Mouse (Mus musculus) intestine, embryonic 15.5 days (tissue): ENCODE results near the gene Gcn1l1. TPM values are rescaled to one million over a fixed set of nuclear protein-coding genes. Genes with fewer than 3 reads are reported as not detected.

Experiments used
- ATAC-seq: fragments of 200-750 bp; cut with Nextera tagmentation; 2 replicates; pipeline ENCODE4 v1.8.0; 2017; ENCODE audit warnings: moderate TSS enrichment, moderate library complexity
- H3K27ac ChIP-seq: fragments of 300-500 bp; sonication (generic); 2 replicates; pipeline ENCODE4 v1.5.1; 2015; ENCODE audit warnings: mild to moderate bottlenecking, inconsistent platforms
- H3K27me3 ChIP-seq: fragments of 300-500 bp; sonication (generic); replicated peaks from 2 replicates; pipeline ENCODE4 v1.6.1; 2015; ENCODE audit warnings: inconsistent platforms
- H3K36me3 ChIP-seq: fragments of 300-500 bp; sonication (generic); 2 replicates; pipeline ENCODE4 v1.6.1; 2015; ENCODE audit warnings: inconsistent platforms
- H3K4me1 ChIP-seq: fragments of 300-500 bp; sonication (generic); replicated peaks from 2 replicates; pipeline ENCODE4 v1.6.1; 2015; ENCODE audit warnings: inconsistent platforms
- H3K4me2 ChIP-seq: fragments of 300-500 bp; sonication (generic); replicated peaks from 2 replicates; pipeline ENCODE4 v1.6.1; 2015; ENCODE audit warnings: mild to moderate bottlenecking, inconsistent platforms
- H3K4me3 ChIP-seq: fragments of 300-500 bp; sonication (generic); replicated peaks from 2 replicates; pipeline ENCODE4 v1.5.1; 2015; ENCODE audit warnings: inconsistent platforms
- H3K9ac ChIP-seq: fragments of 300-500 bp; sonication (generic); 2 replicates; pipeline ENCODE4 v1.6.1; 2015; ENCODE audit warnings: inconsistent platforms
- H3K9me3 ChIP-seq: fragments of 300-500 bp; sonication (generic); 2 replicates; pipeline ENCODE4 v1.6.1; 2016; ENCODE audit warnings: inconsistent platforms
- WGBS: fragments of 180-500 bp; shearing (Covaris S2); methylation state at CpG from one replicate; pipeline ENCODE4 v1.1.7; 2015; 5-methylcytosine and 5-hydroxymethylcytosine counted together
- polyA plus RNA-seq: library from polyadenylated mRNA; unstranded; fragments of >200 nt; fragmentation: Nextera tagmentation; extraction: Ambion mirVana; gene quantifications from 2 replicates; pipeline ENCODE4 v1.2.1, GENCODE M21; 2015

Gene Gcn1l1
- polyA plus RNA-seq, 1 experiment from 2014 or later: 31.8 TPM

DNA sequence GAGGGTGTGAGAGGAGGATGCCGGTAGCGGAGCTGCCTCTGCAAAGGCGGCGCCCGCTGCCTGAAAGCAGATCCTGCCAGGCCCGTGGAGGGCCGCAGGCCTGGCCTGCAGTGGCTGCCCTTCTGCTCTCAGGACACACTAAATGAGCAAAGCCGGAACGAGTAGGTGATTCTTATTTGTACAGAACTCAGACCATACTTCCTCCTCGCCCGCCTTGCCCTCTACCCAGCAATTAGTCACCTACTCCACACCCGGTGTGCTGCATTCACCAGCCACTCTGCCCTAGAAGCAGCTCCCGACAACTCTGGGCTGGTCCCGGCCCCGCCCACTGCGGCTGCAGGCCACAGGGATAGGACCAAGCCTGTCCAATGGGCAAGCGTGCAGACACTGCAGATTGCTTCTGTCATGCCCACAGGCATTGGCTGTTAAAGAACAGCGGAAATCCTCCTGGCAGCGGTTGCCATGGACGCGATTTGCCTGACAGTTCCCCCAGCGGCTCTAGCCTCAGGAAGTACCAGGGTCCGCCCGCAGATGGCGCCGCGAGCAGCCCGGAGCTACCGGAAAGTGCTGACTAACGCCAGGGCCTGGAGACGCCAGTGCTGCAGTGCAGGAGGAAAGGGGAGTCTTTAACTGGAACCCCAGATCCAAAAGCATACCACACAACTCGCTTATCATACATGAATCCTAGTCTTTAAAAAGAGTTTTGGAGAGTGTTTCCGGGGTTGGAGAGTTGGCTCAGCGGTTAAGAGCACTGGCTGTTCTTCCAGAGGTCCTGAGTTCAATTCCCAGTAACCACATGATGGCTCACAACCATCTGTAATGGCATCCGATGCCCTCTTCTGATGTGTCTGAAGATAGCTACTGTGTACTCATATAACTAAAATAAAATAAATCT lies 87.9 kb downstream of the Gcn1l1 start:
- H3K4me2 ChIP-seq: peak overlapping the region; percentile 71
- H3K36me3 ChIP-seq: no peaks in the 10 kb centered on the region
- H3K4me1 ChIP-seq: peaks cover 9% of the 10 kb centered on the region; the same call in 1 of the 2 replicates
- H3K27me3 ChIP-seq: no peaks in the 10 kb centered on the region
- 3% methylated on average over 35 of the region's 35 CpGs for WGBS
- peak overlapping the region; percentile 85 for H3K27ac ChIP-seq
- peak overlapping the region; percentile 44 for H3K4me3 ChIP-seq
- ATAC-seq: peak; percentile 100
- H3K9me3 ChIP-seq: no peaks in the 10 kb centered on the region
- H3K9ac ChIP-seq: peak overlapping the region; percentile 57

DNA sequence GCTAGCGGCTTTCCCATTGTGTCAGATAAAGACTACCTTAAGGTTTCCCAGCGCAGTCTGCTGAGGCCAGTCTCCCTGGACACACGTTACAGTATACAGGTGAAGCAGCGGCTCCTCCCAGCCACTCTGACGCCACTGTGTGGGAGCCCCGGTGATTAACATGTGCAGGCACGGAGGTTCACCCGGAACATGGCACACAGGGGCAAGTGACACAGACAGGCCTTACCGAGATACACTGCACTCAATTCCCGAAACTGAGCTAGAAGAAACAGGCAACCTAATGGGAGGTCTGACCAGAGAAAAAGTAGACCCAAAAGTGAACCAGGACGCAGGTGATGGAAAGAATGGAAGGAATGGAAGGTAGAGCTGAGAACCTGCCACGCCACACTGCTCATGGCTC lies 88.7 kb downstream of the Gcn1l1 start:
- no peak overlapping the region for H3K27ac ChIP-seq
- ATAC-seq: no peak
- no peaks in the 10 kb centered on the region for H3K27me3 ChIP-seq
- H3K4me3 ChIP-seq: no peak overlapping the region
- no peak overlapping the region for H3K9ac ChIP-seq
- peaks cover 9% of the 10 kb centered on the region; the same call in 1 of the 2 replicates for H3K4me1 ChIP-seq
- WGBS: 92% methylated on average over 12 of the region's 12 CpGs
- no peaks in the 10 kb centered on the region for H3K9me3 ChIP-seq
- no peaks in the 10 kb centered on the region for H3K36me3 ChIP-seq
- no peak overlapping the region for H3K4me2 ChIP-seq

DNA sequence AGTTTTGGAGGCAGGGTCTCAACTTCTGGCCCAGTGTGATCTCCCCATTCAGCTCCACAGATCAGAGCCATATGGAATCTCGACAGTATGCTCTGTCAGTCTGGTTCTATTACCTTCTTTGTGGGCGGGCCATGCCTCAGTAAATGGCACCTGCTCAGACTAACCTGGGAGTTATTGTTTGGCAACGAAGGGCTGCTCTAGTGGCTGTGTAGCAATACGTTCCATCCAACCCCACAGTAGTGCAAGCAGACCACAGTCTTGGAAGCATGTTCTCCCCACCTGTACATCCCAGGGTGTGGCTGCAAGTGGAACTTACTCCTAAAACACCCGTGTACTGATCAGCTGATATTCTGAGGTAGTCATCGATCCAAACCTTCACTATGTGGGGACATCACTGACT lies 91.6 kb downstream of the Gcn1l1 start:
- Histone ChIP-seq H3K4me2 (no peak overlapping the region), H3K4me3 (no peak overlapping the region), H3K36me3 (no peaks in the 10 kb centered on the region), H3K27me3 (no peaks in the 10 kb centered on the region), H3K4me1 (peaks cover 9% of the 10 kb centered on the region; the same call in 1 of the 2 replicates), H3K9me3 (no peaks in the 10 kb centered on the region), H3K27ac (no peak overlapping the region), H3K9ac (no peak overlapping the region)
- ATAC-seq: no peak
- 67% methylated on average over 6 of the region's 6 CpGs for WGBS

DNA sequence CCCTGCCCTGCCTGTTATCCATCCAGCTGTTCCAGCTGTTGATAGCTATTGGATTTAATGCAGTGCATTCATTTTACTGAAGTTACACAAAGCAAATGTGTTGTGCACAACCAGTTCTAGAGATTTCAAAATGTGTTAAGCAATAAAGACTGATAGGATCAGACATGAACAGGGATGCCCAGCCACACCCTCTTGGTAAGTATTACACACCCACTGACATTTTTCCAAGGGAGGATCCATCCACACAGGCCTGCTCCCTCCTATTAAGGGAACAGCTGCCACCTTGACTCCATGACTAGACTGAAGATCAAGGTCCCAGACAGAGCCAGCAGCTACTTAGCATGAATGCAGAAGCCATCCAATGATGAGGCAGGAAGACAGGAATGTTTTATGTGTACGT lies 92.2 kb downstream of the Gcn1l1 start:
- H3K27me3 ChIP-seq: no peaks in the 10 kb centered on the region
- WGBS: 87% methylated on average over 1 of the region's 1 CpGs
- H3K36me3 ChIP-seq: no peaks in the 10 kb centered on the region
- no peak overlapping the region for H3K4me2 ChIP-seq
- no peak overlapping the region for H3K4me3 ChIP-seq
- H3K9ac ChIP-seq: no peak overlapping the region
- ATAC-seq: no peak
- H3K4me1 ChIP-seq: peaks cover 4% of the 10 kb centered on the region; the same call in 1 of the 2 replicates
- H3K27ac ChIP-seq: no peak overlapping the region
- no peaks in the 10 kb centered on the region for H3K9me3 ChIP-seq

DNA sequence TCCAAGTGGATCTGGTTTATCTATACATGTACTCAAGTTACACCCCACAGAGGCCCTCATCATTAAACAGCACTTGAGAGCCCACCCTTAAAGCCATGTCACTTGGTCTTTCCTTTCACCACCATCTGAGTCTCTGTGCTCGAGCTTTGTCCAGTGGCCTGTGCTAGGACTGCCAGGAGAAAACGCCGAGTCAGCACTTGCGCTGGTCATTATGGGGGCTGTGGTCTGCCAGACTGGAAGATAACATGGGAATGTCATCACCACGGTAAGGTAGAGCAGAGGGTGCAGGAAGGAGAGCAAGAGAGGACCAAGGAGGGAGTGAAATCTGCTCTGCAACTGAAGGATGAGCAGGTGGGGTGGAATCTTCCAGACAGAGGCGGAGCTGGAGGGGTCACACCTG lies 93.3 kb downstream of the Gcn1l1 start:
- Histone ChIP-seq H3K4me3 (no peak overlapping the region), H3K27ac (no peak overlapping the region), H3K9ac (no peak overlapping the region), H3K9me3 (no peaks in the 10 kb centered on the region), H3K4me2 (no peak overlapping the region), H3K27me3 (no peaks in the 10 kb centered on the region), H3K4me1 (no peaks in the 10 kb centered on the region), H3K36me3 (no peaks in the 10 kb centered on the region)
- WGBS: 75% methylated on average over 6 of the region's 6 CpGs
- ATAC-seq: no peak

DNA sequence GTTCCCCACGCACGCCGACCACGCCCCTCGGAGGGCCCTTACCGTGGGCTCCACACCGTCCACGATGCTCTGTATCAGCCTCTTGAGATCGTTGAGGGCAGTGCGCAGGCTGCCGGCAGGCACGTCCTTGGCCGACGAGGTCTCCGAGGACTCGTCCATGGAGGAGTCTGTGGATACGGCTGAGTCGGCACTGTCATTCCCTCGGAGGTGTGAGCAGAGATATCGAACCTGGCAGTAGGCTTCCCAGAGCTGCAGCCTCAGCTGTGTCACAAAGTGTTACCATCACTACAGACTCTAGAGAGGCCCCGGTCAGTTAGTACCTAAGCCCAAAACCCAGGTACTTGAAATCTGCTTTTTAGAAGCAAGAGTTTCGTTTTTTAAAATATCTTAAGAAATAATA lies 97.6 kb downstream of the Gcn1l1 start:
- Histone ChIP-seq H3K27me3 (no peaks in the 10 kb centered on the region), H3K9ac (no peak overlapping the region), H3K4me1 (no peaks in the 10 kb centered on the region), H3K4me2 (no peak overlapping the region), H3K9me3 (no peaks in the 10 kb centered on the region), H3K36me3 (no peaks in the 10 kb centered on the region), H3K4me3 (no peak overlapping the region), H3K27ac (no peak overlapping the region)
- no peak for ATAC-seq
- whole genome bisulfite sequencing: 82% methylated on average over 22 of the region's 22 CpGs

DNA sequence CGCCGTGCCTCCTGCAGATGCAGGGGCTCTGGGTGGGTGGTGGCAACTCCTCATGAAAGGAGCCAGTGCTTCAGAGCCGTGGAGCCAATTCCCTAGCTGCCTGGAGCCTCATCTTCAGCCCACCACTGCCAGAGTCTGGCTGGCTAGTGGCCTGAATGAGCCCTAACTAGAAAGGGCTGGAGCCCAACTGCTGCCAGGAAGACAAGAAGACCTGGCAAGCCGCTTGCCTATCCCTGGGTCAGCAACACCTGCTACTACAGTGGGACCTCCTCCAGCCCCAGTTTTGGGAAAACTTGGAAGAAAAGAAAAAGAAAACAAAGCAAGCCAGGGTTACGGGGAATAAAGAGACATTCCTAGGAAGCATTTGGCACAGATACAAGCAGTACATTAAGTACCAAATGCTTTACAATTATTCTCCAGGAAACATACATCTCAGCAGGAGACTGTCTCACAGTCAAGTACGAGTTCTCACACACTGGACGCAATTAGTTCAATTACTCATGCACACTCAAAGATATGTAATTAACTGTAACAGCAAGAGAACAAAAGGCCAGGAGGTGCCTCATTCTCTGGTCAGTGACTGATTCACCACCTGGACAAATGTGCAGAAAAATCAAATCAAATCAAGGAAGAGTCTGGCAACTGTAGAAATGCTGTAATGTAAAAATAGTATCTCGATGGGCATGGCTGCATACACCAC lies 101.5 kb downstream of the Gcn1l1 start:
- Histone ChIP-seq H3K4me3 (no peak overlapping the region), H3K4me1 (no peaks in the 10 kb centered on the region), H3K36me3 (no peaks in the 10 kb centered on the region), H3K27ac (no peak overlapping the region), H3K4me2 (no peak overlapping the region), H3K27me3 (no peaks in the 10 kb centered on the region), H3K9me3 (no peaks in the 10 kb centered on the region), H3K9ac (no peak overlapping the region)
- WGBS: 61% methylated on average over 8 of the region's 8 CpGs
- ATAC-seq: no peak

DNA sequence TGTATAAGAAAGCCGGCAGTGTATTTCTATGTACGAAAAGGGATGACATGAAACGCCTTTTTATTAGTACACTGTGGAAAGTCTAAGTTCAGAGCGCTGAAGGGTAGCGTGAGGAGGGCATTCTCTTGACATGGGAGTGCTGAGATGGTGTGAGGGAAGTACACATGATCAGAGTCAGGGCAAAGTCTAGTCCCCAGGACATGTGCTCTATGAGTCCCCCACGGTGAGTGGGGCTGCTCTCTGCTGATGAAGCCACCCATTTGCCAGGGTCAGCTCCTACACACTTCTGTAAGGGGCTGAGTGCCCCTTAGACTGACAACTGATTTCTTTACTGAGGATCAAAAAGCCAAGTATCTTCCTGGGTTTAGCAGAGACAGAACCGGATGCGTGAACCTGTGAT lies 102.2 kb downstream of the Gcn1l1 start:
- H3K9ac ChIP-seq: no peak overlapping the region
- WGBS: 72% methylated on average over 8 of the region's 8 CpGs
- H3K4me3 ChIP-seq: no peak overlapping the region
- ATAC-seq: no peak; the same call in 1 of the 2 replicates
- no peaks in the 10 kb centered on the region for H3K36me3 ChIP-seq
- H3K27ac ChIP-seq: no peak overlapping the region
- H3K4me1 ChIP-seq: no peaks in the 10 kb centered on the region
- no peak overlapping the region for H3K4me2 ChIP-seq
- no peaks in the 10 kb centered on the region for H3K9me3 ChIP-seq
- H3K27me3 ChIP-seq: no peaks in the 10 kb centered on the region

DNA sequence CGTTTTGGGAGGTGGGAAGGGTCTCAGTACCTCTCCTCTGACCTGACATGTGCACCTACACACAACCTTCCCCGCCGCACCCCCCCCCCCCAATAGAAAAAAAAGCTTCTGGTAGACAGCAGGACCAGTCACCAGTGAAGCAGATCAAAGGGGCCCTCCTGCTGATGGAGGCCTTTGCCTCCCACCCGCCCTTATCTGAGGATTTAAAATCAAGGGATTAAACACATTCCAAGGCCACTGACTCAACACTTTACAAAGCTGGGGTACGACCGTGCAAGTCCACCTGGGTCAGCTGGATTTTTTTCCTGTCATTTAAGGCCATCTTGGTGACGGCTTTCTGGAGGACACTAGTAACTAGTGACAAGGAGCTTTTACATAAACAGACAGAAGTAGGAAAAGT lies 102.8 kb downstream of the Gcn1l1 start:
- Histone ChIP-seq H3K27me3 (no peaks in the 10 kb centered on the region), H3K4me3 (no peak overlapping the region), H3K9me3 (no peaks in the 10 kb centered on the region), H3K27ac (no peak overlapping the region), H3K4me2 (no peak overlapping the region), H3K9ac (no peak overlapping the region), H3K36me3 (no peaks in the 10 kb centered on the region), H3K4me1 (no peaks in the 10 kb centered on the region)
- 14% methylated on average over 7 of the region's 7 CpGs for WGBS
- ATAC-seq: no peak

DNA sequence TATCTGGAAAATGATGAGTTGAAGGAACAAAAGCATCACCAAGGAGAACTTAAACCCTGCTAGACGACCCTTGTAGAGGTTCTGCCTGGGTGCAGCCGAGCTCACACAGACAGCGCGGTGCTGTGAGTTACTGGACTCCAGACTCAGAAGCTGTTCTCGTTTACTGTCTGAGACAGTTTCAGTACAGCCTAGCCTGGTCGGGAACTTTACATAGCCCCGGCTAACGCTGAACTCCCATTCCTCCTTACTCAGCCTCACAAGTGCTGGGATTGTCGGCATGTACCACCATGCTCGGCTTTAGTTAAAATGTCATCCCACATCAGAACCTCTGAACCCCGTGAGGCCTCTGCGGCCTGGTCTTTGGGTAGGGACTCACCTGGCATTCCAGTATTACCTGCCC lies 103.9 kb downstream of the Gcn1l1 start:
- no peak overlapping the region for H3K4me2 ChIP-seq
- no peaks in the 10 kb centered on the region for H3K9me3 ChIP-seq
- no peaks in the 10 kb centered on the region for H3K27me3 ChIP-seq
- 85% methylated on average over 12 of the region's 12 CpGs for WGBS
- no peak overlapping the region for H3K4me3 ChIP-seq
- no peaks in the 10 kb centered on the region for H3K36me3 ChIP-seq
- H3K4me1 ChIP-seq: no peaks in the 10 kb centered on the region
- no peak overlapping the region for H3K27ac ChIP-seq
- no peak for ATAC-seq
- no peak overlapping the region for H3K9ac ChIP-seq

DNA sequence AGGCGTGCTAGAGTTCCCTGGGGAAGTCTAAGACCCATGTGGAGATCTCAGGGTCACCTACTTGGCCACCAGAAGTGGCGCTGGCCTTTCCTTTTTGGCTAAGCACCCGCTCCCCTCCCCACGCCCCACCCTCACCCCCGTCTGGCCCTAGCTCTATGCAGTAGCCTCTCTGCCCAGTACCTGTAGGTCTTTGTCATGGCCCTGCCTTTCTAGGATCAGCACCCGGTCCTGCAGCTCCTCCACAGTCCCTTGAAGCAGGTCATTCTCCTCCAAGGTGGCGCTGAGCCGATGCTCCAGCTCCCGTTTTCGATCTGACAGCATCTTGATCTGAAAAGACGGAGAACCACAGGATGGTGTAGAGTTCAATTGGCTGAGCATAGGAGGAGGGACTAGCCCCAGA lies 104.9 kb downstream of the Gcn1l1 start:
- Histone ChIP-seq H3K36me3 (no peaks in the 10 kb centered on the region), H3K4me3 (no peak overlapping the region)
- ATAC-seq: peak; percentile 51

DNA sequence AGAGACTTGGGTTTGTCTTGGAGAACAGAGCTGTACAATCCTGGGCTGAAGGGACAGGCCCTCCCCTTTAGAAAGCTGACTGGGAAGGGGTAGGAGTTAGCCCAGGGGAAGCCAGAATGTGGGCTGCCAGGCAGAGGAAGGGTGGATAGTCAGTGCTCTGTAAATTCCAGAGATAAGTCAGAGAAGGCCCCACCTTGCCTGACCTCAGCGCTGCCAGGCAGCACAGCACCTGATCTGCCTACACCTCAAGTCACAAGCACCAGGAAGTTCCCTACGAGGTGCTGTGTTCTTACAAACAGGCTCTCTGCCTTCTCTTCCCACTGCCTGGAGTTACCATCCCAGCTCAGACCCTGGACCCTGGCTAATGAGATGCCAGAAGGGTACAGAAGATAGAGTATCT lies 105.4 kb downstream of the Gcn1l1 start:
- peak; percentile 88 for ATAC-seq
- H3K4me1 ChIP-seq: no peaks in the 10 kb centered on the region
- WGBS: 50% methylated on average over 2 of the region's 2 CpGs
- no peak overlapping the region for H3K4me2 ChIP-seq
- no peaks in the 10 kb centered on the region for H3K36me3 ChIP-seq
- no peak overlapping the region for H3K27ac ChIP-seq
- no peaks in the 10 kb centered on the region for H3K27me3 ChIP-seq
- H3K4me3 ChIP-seq: no peak overlapping the region
- no peaks in the 10 kb centered on the region for H3K9me3 ChIP-seq
- H3K9ac ChIP-seq: no peak overlapping the region

More for the DNA sequence above, 104.9 kb downstream of the Gcn1l1 start:
- Histone ChIP-seq H3K27me3 (no peaks in the 10 kb centered on the region), H3K27ac (no peak overlapping the region), H3K9me3 (no peaks in the 10 kb centered on the region), H3K4me2 (no peak overlapping the region), H3K4me1 (no peaks in the 10 kb centered on the region), H3K9ac (no peak overlapping the region)
- 83% methylated on average over 11 of the region's 11 CpGs for WGBS
